Mouse (Mus musculus) bone marrow macrophage, adult 2 months (primary cell): ENCODE data around the gene Caln1.

Experiments used
- CTCF ChIP-seq: IDR thresholded peaks from 2 replicates; pipeline ENCODE4 v1.5.1; 2012; ENCODE audit warnings: low read depth, mild to moderate bottlenecking, low read length, moderate library complexity
- POLR2A ChIP-seq: IDR thresholded peaks from 2 replicates; pipeline ENCODE4 v1.6.1; 2012; ENCODE audit warnings: mild to moderate bottlenecking, low read depth, low read length, borderline replicate concordance

GRCm38 (mm10) chr5:130504891-130505290, 135.6 kb downstream of the Caln1 start:
- no peak for TF ChIP-seq POLR2A
- TF ChIP-seq CTCF: no peak
